Mouse (Mus musculus) right cerebral cortex, postnatal 4 days (tissue): ENCODE measurements around the gene Atp5e.

Experiments
- DNase-seq: peaks from one replicate; pipeline ENCODE4 v3.0.0-alpha.2; 2022

The Atp5e gene

GRCm38 (mm10) chr2:174413127-174413526 is 50.8 kb downstream of the Atp5e start:
- no peak for DNase-seq
